Mouse (Mus musculus) heart, embryonic 11.5 days (tissue): ENCODE measurements around the gene Itm2c. TPM values are rescaled to one million over a fixed set of nuclear protein-coding genes. Genes with fewer than 3 reads are reported as not detected.

Source experiments
- ATAC-seq: fragments of 200-750 bp; cut with Nextera tagmentation; replicated peaks from 2 replicates; pipeline ENCODE4 v1.8.0; 2017; ENCODE audit warnings: moderate library complexity; ENCODE audit not compliant: insufficient number of reproducible peaks, low FRiP score, low TSS enrichment
- H3K27ac ChIP-seq: fragments of 300-500 bp; sonication (generic); 2 replicates; pipeline ENCODE4 v1.5.1; 2014; ENCODE audit warnings: mild to moderate bottlenecking, low read depth, low read length
- H3K27me3 ChIP-seq: fragments of 300-500 bp; sonication (generic); 2 replicates; pipeline ENCODE4 v1.6.1; 2014; ENCODE audit warnings: mild to moderate bottlenecking, low read length, mixed read lengths; ENCODE audit not compliant: control insufficient read depth, insufficient read depth
- H3K36me3 ChIP-seq: fragments of 300-500 bp; sonication (generic); 2 replicates; pipeline ENCODE4 v1.6.1; 2014; ENCODE audit warnings: mild to moderate bottlenecking, low read length, moderate library complexity, mixed read lengths; ENCODE audit not compliant: control insufficient read depth, insufficient read depth
- H3K4me1 ChIP-seq: fragments of 300-500 bp; sonication (generic); 2 replicates; pipeline ENCODE4 v1.6.1; 2014; ENCODE audit warnings: low read length; ENCODE audit not compliant: control insufficient read depth, insufficient read depth
- H3K4me2 ChIP-seq: fragments of 300-500 bp; sonication (generic); 2 replicates; pipeline ENCODE4 v1.6.1; 2014; ENCODE audit warnings: mild to moderate bottlenecking, moderate library complexity
- H3K4me3 ChIP-seq: fragments of 300-500 bp; sonication (generic); 2 replicates; pipeline ENCODE4 v1.5.1; 2014; ENCODE audit warnings: low read depth, low read length
- H3K9ac ChIP-seq: fragments of 300-500 bp; sonication (generic); 2 replicates; pipeline ENCODE4 v1.6.1; 2014; ENCODE audit warnings: mild to moderate bottlenecking, low read depth, low read length, moderate library complexity
- H3K9me3 ChIP-seq: fragments of 300-500 bp; sonication (generic); replicated peaks from 2 replicates; pipeline ENCODE4 v1.6.1; 2016; ENCODE audit warnings: low read length; ENCODE audit not compliant: control insufficient read depth
- WGBS: fragments of 180-500 bp; shearing (Covaris S2); extraction: QIAGEN DNeasy Blood & Tissue Kit; methylation state at CpG from one replicate; pipeline ENCODE4 v1.1.7; 2014; ENCODE audit not compliant: insufficient replicate concordance; 5-methylcytosine and 5-hydroxymethylcytosine counted together
- polyA plus RNA-seq: library from polyadenylated mRNA; unstranded; fragments of >200 nt; fragmentation: Nextera tagmentation; extraction: Ambion mirVana; gene quantifications from 2 replicates; pipeline ENCODE4 v1.2.1, GENCODE M21; 2014

Itm2c gene
- polyA plus RNA-seq, 1 experiment from 2014 or later = 146 TPM

DNA sequence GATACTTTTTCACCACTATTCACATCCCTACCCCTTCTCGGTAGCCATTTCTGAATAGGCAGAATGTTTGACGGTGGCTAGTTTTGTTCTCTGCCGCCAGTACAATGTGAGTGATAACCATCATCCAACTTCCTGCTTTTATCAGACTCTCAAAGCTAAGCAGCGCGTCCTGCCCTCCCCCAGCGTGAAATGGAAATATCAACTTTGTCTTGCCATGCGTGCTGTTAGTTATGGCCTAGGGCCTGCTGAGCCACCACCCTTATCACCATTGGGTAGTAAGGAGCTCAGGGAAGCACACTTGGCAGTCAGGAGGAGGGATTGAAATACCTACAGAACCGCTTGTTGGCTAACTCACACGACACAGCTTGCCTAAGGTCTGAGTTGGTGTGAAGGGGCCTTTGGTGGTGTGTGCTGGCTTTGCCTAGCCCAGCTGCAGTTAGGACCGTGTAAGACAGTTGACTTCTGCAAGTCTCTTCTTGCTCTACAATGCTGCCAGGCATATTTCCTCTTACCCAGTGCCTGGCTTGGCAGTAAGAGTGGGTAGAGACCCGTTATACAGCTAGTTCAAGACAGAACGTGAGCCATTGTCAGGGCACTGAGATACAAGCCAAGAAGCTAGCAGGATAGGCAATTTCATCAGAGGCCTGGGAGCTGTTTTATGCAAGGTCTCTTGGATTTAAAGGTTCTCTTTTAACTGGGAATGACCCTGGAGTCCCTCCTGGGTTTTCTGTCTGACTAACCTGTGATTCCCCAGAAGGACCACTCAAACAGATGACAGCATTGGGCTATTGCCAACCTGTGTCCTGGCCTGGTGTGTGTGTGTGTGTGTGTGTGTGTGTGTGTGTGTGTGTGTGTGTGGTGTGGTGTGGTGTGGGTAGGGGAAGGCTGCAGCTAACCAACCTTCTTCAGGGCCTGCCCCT lies 3.0 kb downstream of the Itm2c start:
- WGBS = 51% methylated on average over 12 of the region's 12 CpGs
- Histone ChIP-seq H3K4me1 (peaks cover 60% of the 10 kb centered on the region), H3K9me3 (no peaks in the 10 kb centered on the region), H3K27ac (peak overlapping the region; percentile 41), H3K36me3 (no peaks in the 10 kb centered on the region; the same call in 1 of the 2 replicates), H3K4me2 (peak overlapping the region; percentile 87), H3K4me3 (0 out of 2 replicates have a peak overlapping the region, but pooled peaks have one; percentile 12), H3K9ac (peak overlapping the region; percentile 52; the same call in 1 of the 2 replicates), H3K27me3 (no peaks in the 10 kb centered on the region)
- no peak for ATAC-seq

GRCm38 (mm10) chr1:85897901-85898760 lies 4.0 kb downstream of the Itm2c start:
- H3K4me2 ChIP-seq = peak overlapping the region; percentile 39
- peaks cover 71% of the 10 kb centered on the region for H3K4me1 ChIP-seq
- no peaks in the 10 kb centered on the region for H3K9me3 ChIP-seq
- no peak overlapping the region for H3K4me3 ChIP-seq
- ATAC-seq = no peak
- 0 out of 2 replicates have a peak overlapping the region, but pooled peaks have one; percentile 35 for H3K27ac ChIP-seq
- WGBS = 35% methylated on average over 8 of the region's 8 CpGs
- no peaks in the 10 kb centered on the region; the same call in 1 of the 2 replicates for H3K36me3 ChIP-seq
- no peaks in the 10 kb centered on the region for H3K27me3 ChIP-seq
- H3K9ac ChIP-seq = 0 out of 2 replicates have a peak overlapping the region, but pooled peaks have one; percentile 5

DNA sequence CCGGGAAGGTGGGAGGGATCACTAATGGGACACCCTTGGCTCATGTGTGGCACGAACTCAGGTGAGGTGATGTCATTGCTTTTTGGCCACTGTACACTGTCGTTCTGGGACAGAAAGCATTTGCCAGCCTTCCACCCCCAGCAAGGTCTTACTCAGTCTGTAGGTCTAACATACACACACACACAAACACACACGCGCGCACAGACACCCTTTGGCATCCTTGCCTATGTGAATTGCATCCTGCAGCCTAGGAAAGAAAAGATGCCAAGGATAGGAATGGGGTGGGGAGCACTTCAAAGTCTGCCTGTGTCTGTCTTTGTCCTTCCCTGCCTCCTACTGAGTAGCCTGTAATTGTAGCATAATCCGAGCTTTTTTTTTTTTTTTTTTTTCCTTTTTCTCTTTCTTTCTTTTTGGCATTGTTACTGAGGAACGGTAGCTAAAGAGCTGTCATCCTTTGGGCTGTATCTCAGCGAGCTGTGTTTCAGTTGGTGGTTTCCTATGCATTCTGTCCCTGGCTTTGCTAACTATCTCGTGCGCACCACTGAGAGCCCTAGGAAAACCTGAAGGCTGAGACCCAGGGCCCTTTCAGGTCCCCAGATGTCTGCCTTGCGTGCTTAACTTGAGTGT lies 4.8 kb downstream of the Itm2c start:
- peaks cover 5% of the 10 kb centered on the region for H3K36me3 ChIP-seq
- H3K27me3 ChIP-seq = no peaks in the 10 kb centered on the region
- no peaks in the 10 kb centered on the region for H3K9me3 ChIP-seq
- H3K27ac ChIP-seq = no peak overlapping the region
- H3K4me3 ChIP-seq = no peak overlapping the region
- H3K9ac ChIP-seq = 0 out of 2 replicates have a peak overlapping the region, but pooled peaks have one; percentile 5
- 58% methylated on average over 12 of the region's 12 CpGs for WGBS
- no peak for ATAC-seq
- H3K4me2 ChIP-seq = peak overlapping the region; percentile 39; the same call in 1 of the 2 replicates
- peaks cover 71% of the 10 kb centered on the region for H3K4me1 ChIP-seq

GRCm38 (mm10) chr1:85899388-85899761 lies 5.3 kb downstream of the Itm2c start:
- Histone ChIP-seq H3K36me3 (peaks cover 9% of the 10 kb centered on the region), H3K9me3 (no peaks in the 10 kb centered on the region), H3K9ac (no peak overlapping the region), H3K4me2 (no peak overlapping the region), H3K4me1 (peaks cover 71% of the 10 kb centered on the region), H3K27me3 (no peaks in the 10 kb centered on the region), H3K27ac (0 out of 2 replicates have a peak overlapping the region, but pooled peaks have one; percentile 22), H3K4me3 (no peak overlapping the region)
- no peak for ATAC-seq

- no peak for ATAC-seq
- peak overlapping the region; percentile 2 for H3K4me2 ChIP-seq
- no peak overlapping the region for H3K9ac ChIP-seq
- no peaks in the 10 kb centered on the region for H3K27me3 ChIP-seq
- peak overlapping the region; percentile 47; the same call in 1 of the 2 replicates for H3K27ac ChIP-seq
- H3K36me3 ChIP-seq = peaks cover 21% of the 10 kb centered on the region
- no peaks in the 10 kb centered on the region for H3K9me3 ChIP-seq
- WGBS = 43% methylated on average over 7 of the region's 7 CpGs
- H3K4me3 ChIP-seq = no peak overlapping the region
- peaks cover 76% of the 10 kb centered on the region for H3K4me1 ChIP-seq
Measured at GRCm38 (mm10) chr1:85900521-85901333, 6.6 kb downstream of the Itm2c start.

DNA sequence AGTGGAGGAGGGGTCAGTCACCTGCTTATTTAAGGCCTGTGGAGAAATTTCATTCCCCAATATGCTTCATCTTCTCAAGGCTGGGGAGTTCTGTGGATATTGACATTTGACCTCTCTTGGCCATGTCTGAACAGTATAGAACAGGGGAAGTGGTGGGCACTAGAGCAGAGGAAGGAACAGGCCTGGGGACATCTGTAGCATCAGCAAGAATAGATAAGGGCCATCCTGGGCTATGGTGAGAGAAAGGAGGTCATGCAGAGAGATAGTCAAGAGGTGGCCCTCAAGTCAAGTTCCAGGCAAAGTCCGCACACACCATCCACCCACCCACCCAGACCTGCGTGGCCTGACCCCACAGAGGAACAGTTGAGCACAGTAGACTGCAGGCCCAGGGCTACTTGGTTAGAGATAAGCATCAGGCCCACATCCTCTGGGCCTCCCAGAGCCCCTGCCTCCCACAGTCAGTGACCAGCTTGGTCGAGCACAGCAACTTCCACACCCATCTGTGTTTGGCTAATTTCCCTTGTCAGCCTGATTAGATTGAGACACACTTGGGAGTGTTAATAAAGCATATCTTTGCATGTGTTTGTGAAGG lies 7.5 kb downstream of the Itm2c start:
- H3K9ac ChIP-seq = no peak overlapping the region
- ATAC-seq = peak; percentile 33; the same call in 1 of the 2 replicates
- H3K9me3 ChIP-seq = no peaks in the 10 kb centered on the region
- H3K36me3 ChIP-seq = peaks cover 29% of the 10 kb centered on the region
- peaks cover 76% of the 10 kb centered on the region for H3K4me1 ChIP-seq
- H3K27me3 ChIP-seq = no peaks in the 10 kb centered on the region
- H3K27ac ChIP-seq = peak overlapping the region; percentile 62
- no peak overlapping the region for H3K4me3 ChIP-seq
- no peak overlapping the region for H3K4me2 ChIP-seq
- WGBS = 48% methylated on average over 3 of the region's 3 CpGs

GRCm38 (mm10) chr1:85902108-85902561 lies 8.1 kb downstream of the Itm2c start:
- Histone ChIP-seq H3K36me3 (peaks cover 31% of the 10 kb centered on the region), H3K4me1 (peaks cover 72% of the 10 kb centered on the region), H3K4me3 (no peak overlapping the region), H3K27me3 (no peaks in the 10 kb centered on the region), H3K4me2 (peak overlapping the region; percentile 4; the same call in 1 of the 2 replicates), H3K27ac (peak overlapping the region; percentile 62), H3K9me3 (no peaks in the 10 kb centered on the region), H3K9ac (no peak overlapping the region)
- peak; percentile 19; the same call in 1 of the 2 replicates for ATAC-seq
- 20% methylated on average over 7 of the region's 7 CpGs for WGBS
